Mouse (Mus musculus) adipocyte (in vitro differentiated cells): ENCODE results near the gene Atp2b2.

Experiments used
- DNase-seq: peaks from one replicate; pipeline ENCODE4 v3.0.0-alpha.2; 2016; ENCODE audit warnings: low spot score

Atp2b2 gene

DNA sequence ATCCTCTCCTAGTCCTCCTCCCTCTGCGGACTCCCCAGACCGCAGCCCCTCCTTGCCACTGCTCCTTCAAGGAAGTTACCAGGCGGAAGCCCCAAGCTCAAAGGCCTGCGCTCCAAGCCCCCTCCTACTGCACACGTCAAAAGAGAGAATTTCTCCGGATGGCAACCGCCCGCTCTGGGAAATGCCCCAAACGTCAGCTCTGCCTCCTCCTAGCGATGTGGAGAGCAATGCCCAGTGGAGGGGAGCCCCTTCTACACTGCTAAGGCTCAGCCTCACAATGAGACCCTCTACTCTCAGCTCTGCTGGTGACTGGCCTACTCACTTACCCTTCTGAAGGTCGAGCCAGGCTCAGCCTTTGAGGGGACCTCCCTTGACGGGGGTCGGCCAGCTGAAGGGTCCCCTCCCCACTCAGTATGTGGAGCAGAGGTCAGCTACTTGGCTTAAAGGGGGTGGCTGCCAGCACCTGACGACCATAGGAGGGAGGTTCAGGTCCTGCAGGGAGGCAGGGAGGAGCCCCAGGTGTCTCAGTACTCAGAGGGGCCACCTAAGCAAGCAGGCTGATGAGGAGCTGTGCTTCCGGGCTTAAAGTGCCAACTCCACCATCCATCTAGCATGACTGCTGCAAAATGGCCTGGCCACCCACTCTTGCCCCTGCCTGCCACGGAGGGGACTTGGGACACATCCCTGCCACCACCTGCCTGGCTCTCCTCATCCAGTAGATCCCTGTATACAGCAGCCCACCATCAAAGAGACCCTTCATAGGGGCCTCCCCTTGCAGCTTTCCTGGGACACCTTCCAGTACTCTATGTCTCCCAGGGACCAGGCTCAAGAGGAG, 152.2 kb downstream of the Atp2b2 start:
- no peak for DNase-seq

DNA sequence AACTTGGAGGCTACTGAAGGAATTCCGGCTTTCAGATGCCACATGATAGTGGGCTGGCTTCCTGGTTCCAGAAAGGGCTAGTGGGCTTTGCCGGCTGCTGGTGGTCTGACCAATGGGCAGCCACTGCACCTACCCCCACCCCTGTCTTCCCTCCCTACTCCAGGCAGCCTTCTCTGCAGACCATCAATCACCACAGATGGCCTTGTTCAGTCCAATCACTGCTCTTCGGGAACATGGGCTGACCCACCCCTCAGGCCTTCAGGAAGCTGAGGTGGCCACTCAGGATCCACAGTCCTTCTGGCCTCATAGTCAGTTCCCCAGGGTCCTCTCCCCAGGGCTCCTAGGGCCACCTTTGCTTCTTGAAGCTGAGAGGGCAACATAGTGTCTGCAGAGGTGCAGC, 153.2 kb downstream of the Atp2b2 start:
- no peak for DNase-seq

DNA sequence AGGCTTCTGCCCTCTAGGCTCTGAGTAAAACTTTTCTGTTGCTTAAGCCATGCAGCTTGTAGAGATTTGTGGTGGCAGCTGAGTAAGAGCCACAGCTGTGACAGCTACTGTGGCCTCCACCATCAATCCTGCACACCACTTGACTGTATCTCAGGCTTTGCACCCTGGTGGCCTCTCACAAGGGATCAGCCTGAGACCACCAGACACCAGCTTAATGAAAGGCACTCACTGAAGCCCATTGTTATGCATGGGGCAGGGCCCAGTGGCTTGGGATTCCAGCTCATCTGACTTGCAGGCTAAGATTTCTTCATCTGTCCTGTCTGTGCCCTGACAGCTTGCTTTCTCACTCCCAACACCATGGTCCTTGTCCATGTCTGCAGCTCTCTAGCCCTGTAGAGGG, 155.5 kb downstream of the Atp2b2 start:
- no peak for DNase-seq

DNA sequence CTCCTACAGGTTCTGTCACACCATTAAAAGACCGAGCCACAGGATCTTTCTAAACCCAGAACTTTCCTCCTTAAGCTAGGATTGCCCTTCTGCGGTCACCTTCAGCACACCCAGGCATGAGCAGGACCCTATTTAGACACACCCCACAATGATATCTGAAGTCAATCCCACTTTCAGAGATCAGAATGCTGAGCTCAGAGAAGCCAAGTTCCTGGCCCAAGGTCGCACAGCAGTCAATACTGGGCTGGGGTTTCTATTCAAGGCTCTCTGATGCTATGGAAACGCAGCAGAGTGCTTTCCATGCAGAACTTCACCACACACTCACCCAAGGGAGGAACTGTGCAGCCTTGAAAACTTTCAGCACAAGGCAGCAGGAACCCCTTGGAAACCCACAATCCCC, 157.6 kb downstream of the Atp2b2 start:
- DNase-seq = no peak

DNA sequence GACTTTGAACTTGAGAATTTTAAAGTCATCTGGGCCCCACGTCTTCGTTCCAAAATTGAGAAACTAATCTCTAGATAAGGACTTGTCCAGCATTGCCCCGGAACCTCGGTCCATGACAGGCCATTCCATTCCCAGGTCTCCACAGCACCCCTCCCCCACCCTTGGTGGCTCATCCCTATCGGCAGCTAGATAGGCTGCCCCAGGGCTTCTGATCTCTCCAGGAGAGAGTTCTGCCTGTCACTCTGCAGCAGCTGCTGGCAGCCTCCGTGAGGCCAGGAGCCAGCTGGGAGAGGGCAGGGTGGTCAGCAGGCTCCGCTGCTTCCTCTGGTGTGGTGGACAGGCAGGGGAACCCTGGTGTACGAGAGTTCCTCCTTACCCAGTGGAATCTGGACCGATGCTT, 159.2 kb downstream of the Atp2b2 start:
- no peak for DNase-seq

DNA sequence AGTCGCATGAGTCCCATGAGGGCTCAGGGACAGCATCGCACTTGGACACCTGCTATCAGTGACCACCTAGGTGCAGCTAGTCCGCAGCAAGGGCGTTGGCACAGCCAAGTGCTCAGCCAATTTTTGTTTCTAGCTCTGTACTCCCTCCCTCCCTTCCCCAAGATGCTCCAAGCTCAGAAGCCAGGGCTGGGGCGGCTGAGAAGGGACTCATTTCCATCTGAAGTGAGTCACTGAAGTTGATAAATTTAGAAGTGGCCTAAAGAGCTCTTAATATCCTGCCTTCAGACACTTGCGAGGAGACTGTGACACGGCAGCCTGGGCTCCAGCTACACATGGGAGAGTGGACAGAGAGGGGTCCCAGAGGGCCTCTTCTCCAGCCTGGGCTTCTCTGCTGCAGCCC, 160.0 kb downstream of the Atp2b2 start:
- DNase-seq = no peak

DNA sequence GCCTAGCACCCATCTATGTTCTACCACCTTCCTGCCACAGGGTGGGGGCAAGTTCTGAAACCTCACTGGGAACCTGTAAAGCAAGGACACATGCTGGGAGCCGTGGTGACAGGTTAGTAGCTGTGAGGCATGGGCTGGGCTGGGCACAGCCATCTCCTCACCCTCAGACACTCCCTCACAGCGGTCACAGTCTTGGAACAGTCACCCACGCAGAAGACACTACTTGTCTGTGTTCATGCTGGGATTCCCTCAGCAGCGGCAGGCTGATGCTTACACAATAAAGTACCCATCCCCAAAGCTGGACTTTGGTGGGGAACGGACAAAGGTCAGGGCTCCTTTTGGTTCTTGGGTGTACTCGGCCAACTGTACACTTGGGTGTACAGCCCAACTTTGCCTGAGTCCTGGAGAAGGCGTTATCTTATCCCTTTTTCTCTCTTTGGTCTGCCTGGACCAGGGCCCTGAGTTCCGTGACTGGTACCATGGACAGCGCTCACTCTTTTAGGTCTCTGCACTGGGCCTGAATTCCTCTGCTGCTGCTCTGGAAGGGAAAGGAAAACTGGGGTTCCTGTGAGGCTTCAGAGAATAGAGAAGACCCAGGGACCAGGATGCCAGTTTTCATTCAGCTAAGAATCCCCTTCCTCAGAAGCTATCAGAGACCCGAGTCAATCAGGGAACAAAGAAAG, 160.7 kb downstream of the Atp2b2 start:
- peak; percentile 68 for DNase-seq

DNA sequence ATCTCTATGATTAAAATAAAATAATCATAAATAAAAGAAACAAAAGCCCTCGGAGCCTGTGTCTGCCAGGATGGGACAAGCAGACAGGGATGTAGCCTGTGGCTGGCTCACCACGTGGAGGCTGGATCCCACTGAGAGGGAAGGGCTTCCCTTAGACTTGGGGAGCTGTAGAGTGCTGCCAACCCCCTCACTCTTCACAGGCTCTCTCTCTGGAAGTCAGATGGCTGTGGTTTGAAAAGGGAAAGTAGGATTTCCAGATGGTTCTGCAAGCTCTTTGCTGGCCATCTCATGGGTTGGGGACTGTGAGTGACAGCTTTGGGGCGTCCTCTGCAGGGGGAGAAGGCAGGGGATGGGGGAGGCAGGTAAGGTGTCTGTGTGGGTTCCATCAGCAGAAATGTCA, 163.0 kb downstream of the Atp2b2 start:
- no peak for DNase-seq

DNA sequence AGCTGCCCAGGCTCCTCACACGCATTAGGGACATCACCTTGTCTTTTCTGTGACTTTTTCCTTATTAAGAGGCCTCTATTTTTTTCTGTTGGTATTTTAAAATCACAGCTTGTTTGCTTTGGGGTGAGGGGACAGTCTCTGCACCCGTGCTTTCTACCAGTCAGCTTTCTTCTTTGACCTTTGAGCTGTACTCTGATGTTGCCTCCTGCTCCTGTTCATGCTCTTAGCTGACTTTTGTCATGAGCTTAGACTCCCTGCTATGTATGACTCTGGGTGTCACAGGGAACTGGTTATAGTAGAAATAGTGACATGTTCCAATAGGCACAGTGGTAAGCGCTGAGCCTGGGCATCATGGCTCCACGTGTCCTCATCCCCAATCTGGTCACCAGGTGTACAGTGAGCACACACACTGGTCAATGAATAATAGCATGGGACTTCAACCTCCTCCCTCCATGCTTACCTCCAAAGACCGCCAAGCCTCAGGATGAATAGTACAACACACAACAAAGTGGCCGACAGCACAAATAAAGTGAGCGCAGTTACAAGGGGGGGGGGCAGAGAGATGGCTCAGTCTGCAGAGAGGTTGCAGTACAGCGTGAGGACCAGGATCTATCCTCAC, 163.8 kb downstream of the Atp2b2 start:
- no peak for DNase-seq

DNA sequence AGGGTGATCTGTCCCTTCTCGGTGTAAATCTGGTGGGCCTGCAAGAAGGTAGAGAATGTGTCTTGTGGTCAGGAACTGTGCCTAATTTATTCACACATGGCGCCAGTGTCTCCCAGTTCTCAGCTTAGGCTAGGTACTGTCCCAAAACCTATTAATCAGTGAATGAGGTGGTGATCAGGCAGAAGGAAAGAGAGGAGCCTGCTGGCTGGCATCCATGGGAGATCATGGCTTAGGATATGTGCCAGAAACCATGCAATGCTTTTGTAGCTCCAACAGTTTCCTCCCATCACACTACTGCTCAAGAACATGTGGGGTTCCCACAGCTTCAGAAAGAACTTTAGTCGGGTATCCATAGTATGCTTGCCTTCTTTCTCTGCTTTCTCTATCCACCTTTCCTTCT, 165.8 kb downstream of the Atp2b2 start:
- no peak for DNase-seq

DNA sequence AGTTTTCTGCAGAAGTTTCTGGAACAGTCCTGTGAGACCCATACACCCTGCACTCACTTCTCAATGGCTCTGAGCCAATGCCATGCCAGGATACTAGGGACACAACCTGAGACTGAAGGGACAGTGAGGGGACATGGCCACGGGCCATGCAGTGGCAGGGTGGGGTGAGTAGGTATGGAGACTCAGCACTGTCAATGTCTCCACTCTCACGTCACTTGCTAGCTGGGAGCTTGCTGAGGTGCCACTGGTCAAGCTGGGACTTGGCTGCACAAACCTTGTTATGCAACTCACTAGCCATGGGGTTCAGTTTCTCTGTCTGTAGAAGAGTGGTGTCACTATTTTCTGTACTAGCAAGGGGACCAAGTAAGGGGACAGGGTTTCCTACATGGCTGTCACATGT, 167.2 kb downstream of the Atp2b2 start:
- DNase-seq = no peak

DNA sequence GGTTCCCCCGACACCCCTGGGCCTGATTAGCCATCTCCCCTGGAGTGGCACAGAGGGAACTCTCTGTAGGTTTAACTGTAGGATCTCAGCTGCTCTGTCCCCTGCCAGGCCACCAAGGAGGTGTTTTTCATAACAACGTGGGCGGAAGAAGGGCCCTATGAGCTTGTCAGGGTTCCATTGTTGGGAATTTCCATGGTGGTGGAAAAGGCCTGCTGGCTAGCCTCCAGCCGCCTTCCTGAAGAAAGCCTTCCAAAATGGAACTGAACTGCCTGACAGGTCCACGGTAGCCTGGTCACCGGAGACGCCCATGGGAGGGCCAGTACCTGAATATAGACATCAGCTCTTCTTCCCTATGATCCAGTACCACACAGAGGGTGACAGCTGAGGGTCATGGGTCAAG, 169.8 kb downstream of the Atp2b2 start:
- DNase-seq = no peak

DNA sequence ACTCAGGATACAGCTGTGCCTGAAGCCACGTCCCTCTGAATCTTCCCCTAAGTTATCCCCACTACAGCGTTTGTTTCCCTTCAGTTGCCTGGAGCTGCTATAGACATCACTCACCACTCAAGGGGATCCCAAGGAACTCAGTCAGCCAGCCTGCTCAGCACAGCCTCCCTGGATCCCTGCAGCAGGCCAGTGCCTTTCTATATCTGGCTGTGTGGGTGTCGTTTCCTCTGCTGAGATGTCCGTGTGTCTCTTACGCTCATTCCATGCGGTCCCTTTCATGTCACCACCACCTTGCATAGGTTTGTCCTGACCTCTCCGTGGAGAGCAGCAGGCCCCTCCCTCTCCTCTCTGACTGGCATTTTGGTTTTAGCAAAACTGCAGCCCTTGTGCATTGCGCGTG, 171.6 kb downstream of the Atp2b2 start:
- no peak for DNase-seq

DNA sequence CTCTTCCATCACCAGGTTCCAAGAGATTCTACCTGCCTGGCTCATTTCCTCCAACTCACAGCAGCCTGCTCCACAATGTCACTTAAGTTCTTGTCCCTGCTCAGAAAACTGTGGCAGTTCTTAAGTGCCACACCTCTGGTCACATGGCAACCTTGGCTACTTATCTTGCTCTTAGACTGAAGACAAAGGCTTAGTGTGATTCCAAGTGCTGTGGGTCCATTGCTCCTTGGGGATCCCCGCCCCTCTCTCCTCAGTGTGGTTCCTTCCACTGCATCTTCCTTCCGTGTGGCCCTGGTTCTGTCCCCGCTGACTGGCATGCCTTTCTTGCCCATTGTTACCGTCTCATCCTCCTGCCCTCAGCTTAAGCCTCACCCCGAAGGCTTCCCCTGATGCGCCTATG, 173.9 kb downstream of the Atp2b2 start:
- no peak for DNase-seq

DNA sequence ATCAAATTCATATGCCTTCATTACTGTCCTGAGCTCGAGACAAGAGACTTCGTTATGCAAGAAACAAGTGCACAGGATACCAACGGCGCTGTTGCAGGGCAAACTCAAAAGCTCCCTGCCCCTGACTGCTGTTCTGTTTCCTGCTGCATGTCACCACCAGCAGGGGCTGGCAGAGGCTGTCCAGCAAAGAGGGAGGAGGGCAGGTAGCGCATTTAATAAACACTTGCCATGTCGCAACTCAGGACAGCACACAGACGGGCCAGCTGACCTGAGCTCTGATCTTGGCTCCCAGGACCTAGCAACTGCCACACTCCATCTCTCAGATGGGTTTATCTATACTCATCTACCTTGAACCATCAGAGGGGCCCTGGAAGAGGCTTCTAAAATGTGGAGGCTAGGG, 176.7 kb downstream of the Atp2b2 start:
- no peak for DNase-seq

DNA sequence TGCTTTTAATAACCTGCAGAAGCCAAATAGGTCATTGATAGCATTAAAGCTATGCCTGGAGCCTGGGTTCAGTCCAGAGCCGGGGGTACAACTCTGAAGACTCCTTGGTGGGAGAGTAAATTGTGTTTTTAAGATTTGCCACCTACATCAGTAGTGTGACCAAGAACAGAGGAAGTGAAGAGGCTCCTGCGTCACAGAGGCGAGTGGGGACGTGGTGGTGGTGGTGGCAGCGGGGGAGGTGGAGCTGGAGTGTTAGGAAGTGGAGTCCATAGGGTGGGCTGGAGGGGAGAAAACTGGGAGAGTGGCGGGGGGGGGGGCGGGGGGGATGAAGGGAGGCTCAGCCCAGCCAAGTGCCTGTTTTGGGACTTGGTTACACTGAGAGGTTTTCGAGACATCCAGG, 177.6 kb downstream of the Atp2b2 start:
- DNase-seq = no peak

DNA sequence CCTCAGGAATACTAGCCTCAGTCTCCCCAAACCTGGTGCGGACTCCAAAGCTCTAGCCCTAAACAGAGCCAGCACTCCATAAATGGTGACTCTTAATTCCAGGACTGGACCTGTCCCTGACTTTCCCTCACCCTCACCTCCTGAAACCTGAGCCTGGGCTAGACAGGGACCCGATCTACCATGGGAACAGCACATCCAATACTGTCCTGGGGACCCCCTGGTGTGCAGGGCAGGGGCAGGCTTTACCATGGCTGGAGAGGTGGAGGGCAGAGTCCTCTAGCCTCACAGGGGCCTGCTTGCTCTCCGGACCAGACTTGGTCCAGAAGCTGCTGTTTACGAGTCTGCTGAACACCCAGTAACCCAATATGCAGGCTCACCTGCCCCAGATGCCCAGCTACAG, 179.5 kb downstream of the Atp2b2 start:
- DNase-seq = no peak

DNA sequence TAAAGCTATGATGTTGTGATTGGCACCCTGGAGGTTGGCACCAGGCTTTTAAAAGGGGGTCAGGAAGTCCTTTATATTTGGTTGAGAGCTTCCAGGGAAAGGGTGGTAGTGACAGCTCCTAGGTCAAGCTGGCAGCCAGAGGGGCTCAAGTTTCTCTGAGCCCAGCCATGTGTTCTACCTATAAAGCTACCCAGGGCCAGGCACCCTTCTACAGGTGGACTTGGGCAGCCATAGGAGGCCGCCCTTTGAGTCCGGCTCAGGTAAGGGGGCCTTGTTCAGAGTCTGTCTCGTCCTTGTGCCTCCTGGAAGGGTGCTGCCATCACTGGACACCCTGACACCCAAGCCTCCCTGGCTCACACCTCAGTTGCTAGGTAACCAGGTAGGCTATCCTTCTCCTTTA, 180.5 kb downstream of the Atp2b2 start:
- no peak for DNase-seq

DNA sequence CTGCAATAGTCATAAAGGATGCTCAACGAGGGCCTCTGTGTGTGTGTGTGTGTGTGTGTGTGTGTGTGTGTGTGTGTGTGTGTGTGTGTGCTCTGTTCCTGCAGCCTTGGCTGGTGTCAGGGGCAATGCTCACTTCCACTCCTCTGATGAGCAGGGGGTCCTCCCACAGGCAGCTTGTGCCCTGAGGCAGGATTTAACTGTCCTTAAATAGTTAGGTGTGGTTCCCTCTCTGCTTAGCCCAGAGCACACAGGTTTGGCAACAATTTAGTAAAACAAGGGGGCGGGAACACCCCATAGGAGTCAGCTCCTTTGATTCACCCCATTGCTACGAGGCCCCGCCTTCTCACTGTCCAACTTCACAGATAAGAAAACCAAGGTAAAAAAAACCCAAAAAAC, 181.0 kb downstream of the Atp2b2 start:
- DNase-seq = no peak

DNA sequence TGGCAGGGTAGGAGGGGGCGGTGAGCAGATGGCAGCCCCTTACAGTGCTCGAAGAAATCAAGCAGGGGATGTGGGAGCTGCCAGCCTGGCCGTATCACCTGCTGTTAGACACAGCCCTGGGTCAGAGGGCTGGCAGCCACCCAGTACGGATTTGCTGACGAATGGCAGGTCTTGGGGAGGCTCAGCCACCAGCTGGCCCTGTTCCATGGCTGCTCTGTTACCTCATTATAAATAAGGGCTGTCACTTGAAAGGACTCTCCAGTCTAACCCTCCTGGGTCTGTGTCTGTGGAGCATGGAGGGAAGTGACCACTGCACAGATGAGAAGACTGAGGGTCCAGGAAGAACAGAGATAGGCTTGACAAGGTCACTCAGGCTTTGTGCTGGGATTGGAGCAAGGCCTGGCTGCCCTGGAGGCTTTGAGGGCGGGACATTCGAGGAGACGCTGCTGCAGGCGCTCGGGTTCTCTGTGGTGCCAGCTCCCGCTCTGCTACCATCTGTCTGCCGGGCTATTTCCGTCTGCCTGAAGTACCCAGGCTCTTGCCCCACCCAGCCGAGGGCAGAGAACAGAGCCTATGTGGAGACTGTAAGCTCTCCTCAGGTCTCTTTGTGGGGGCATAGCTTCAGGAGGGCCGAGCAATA, 181.6 kb downstream of the Atp2b2 start:
- DNase-seq = no peak

DNA sequence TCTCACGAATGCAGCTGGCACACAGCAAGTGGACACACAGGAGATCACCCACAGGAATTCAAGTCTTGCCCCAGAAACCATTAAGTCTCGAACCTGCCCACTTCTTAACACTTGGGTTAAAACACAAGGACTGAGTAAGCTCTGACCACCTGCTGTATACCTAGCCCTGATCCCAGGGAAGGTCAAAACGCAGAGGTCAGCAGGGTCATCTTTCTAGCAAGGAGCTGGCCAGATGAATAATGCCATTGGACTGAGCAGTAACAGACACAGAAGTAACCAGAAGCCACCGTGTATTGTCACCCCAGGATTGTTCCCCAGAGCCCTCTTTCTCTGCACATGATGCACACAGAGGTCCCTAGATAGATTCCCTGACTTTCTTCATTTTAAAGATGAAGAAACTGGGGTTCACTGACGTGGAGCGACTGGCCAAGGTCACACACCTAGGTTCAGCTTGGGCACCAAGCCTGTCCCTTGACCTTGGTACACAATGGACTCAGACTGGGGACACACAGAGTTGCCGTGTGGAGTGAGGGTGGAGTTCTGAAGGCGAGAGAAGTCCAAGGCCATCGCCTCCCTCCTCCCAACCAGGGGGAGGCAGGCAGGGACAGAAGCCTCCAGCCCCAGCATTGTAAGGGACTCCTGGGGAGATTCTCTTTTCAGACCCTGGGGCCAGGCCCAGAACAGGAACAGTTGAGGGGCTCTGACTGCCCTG, 182.2 kb downstream of the Atp2b2 start:
- no peak for DNase-seq

DNA sequence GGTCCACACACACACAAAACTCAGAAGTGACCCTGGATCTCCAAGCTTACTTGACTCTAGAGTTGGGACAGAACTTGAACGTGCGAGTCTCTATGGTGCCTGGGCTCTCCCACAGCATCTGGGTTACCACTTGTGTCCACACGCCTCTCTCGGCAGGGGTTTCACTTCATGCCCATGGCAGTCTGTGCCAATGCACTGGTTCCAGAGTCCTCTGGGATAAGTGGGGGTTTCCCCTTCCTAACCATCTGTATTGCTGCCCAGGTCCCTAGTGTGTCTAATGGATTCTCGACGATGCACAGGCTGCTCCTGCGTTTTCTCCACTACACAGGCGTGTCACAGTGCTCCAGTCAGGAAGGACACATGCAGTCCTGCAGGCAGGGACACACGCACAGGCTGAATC, 184.1 kb downstream of the Atp2b2 start:
- no peak for DNase-seq
